23 mouse cellular contexts compared by ENCODE assay signal in genomic region chr19:40556029-40556428, GRCm38 (mm10).
"Had no signal": no experiment of that assay in that cellular context is flagged by ENCODE, and none has a peak within 500 bp of the region (broad histone marks: within the 10 kb centered on the region; RNA-seq: fewer than 3 reads in every experiment).

No protein-coding gene starts in this region.

- H3K9me3 ChIP-seq: heart, embryonic 15.5 days; hindbrain, embryonic 13.5 days; hindbrain, embryonic 15.5 days; limb, embryonic 13.5 days; limb, embryonic 15.5 days; liver, embryonic 12.5 days had no signal

- DNase-seq: gastrocnemius, postnatal 14 days; gastrocnemius, postnatal 36 days; heart, adult 11 months; heart, adult 2 months; heart, postnatal 14 days; heart, postnatal 36 days; kidney, adult 11 months; kidney, adult 2 months; kidney, postnatal 10 days; layer of hippocampus, adult 9-11 months; layer of hippocampus, postnatal 36 days; left cerebral cortex, postnatal 4 days had no signal

- H3K9ac ChIP-seq: heart, embryonic 13.5 days; heart, embryonic 15.5 days; hindbrain, embryonic 13.5 days; hindbrain, embryonic 15.5 days; limb, embryonic 13.5 days; limb, embryonic 15.5 days; liver, embryonic 12.5 days; liver, embryonic 14.5 days had no signal

- H3K4me1 ChIP-seq: heart, embryonic 13.5 days; heart, embryonic 15.5 days; hindbrain, embryonic 13.5 days; hindbrain, embryonic 15.5 days; limb, embryonic 13.5 days; limb, embryonic 15.5 days had no signal

- H3K4me2 ChIP-seq: heart, embryonic 11.5 days; heart, embryonic 13.5 days; heart, embryonic 15.5 days; hindbrain, embryonic 13.5 days; hindbrain, embryonic 15.5 days; limb, embryonic 13.5 days; limb, embryonic 15.5 days; liver, embryonic 12.5 days had no signal

- H3K27me3 ChIP-seq: heart, embryonic 13.5 days; heart, embryonic 15.5 days; hindbrain, embryonic 13.5 days; hindbrain, embryonic 15.5 days; limb, embryonic 13.5 days; limb, embryonic 15.5 days; liver, embryonic 12.5 days had no signal

- H3K4me3 ChIP-seq: heart, adult 2 months; heart, embryonic 13.5 days; heart, embryonic 15.5 days; hindbrain, embryonic 13.5 days; hindbrain, embryonic 15.5 days; limb, embryonic 13.5 days; limb, embryonic 15.5 days; liver, embryonic 12.5 days had no signal

- H3K27ac ChIP-seq: heart, adult 2 months; heart, embryonic 13.5 days; heart, embryonic 15.5 days; hindbrain, embryonic 13.5 days; hindbrain, embryonic 15.5 days; hindbrain, postnatal 0 days; limb, embryonic 13.5 days; limb, embryonic 15.5 days; liver, embryonic 14.5 days had no signal

- ATAC-seq: hindbrain, postnatal 0 days; intestine, embryonic 16.5 days; liver, embryonic 12.5 days had no signal
